Mouse (Mus musculus) intestine, embryonic 14.5 days (tissue): ENCODE data around the gene 4933411K16Rik. TPM values are rescaled to one million over a fixed set of nuclear protein-coding genes. Genes with fewer than 3 reads are reported as not detected.
"Not testable (repeated sequence)": the region's sequence is repeated elsewhere in the genome, so short reads cannot be mapped to it uniquely, and the experiment has no call there.

Experiments used
- ATAC-seq: fragments of 200-750 bp; cut with Nextera tagmentation; replicated peaks from 2 replicates; pipeline ENCODE4 v1.8.0; 2017; ENCODE audit warnings: low read depth, moderate number of reproducible peaks, moderate TSS enrichment, moderate library complexity; ENCODE audit not compliant: low FRiP score, low TSS enrichment
- DNase-seq: peaks from one replicate; pipeline ENCODE4 v3.0.0-alpha.2; 2018; ENCODE audit warnings: low spot score
- H3K27ac ChIP-seq: fragments of 300-500 bp; sonication (generic); 2 replicates; pipeline ENCODE4 v1.5.1; 2014; ENCODE audit warnings: low read depth, mild to moderate bottlenecking, control low read depth
- H3K27me3 ChIP-seq: fragments of 300-500 bp; sonication (generic); replicated peaks from 2 replicates; pipeline ENCODE4 v1.6.1; 2014; ENCODE audit warnings: low read length, control low read depth; ENCODE audit not compliant: control insufficient read depth, insufficient read depth
- H3K36me3 ChIP-seq: fragments of 300-500 bp; sonication (generic); 2 replicates; pipeline ENCODE4 v1.6.1; 2014; ENCODE audit warnings: low read length, control low read depth; ENCODE audit not compliant: control insufficient read depth, insufficient read depth
- H3K4me1 ChIP-seq: fragments of 300-500 bp; sonication (generic); replicated peaks from 2 replicates; pipeline ENCODE4 v1.6.1; 2014; ENCODE audit warnings: low read length, control low read depth, mixed read lengths; ENCODE audit not compliant: control insufficient read depth, insufficient read depth
- H3K4me2 ChIP-seq: fragments of 300-500 bp; sonication (generic); 2 replicates; pipeline ENCODE4 v1.6.1; 2014; ENCODE audit warnings: low read length
- H3K4me3 ChIP-seq: fragments of 300-500 bp; sonication (generic); 2 replicates; pipeline ENCODE4 v1.5.1; 2014; ENCODE audit warnings: low read depth, low read length, control low read depth, mixed read lengths
- H3K9ac ChIP-seq: fragments of 300-500 bp; sonication (generic); 2 replicates; pipeline ENCODE4 v1.6.1; 2014; ENCODE audit warnings: mild to moderate bottlenecking, low read length
- H3K9me3 ChIP-seq: fragments of 300-500 bp; sonication (generic); 2 replicates; pipeline ENCODE4 v1.6.1; 2016; ENCODE audit warnings: low read length, control low read depth; ENCODE audit not compliant: control insufficient read depth
- WGBS: fragments of 180-500 bp; shearing (Covaris S2); extraction: QIAGEN DNeasy Blood & Tissue Kit; methylation state at CpG from one replicate; pipeline ENCODE4 v1.1.7; 2014; 5-methylcytosine and 5-hydroxymethylcytosine counted together
- polyA plus RNA-seq: library from polyadenylated mRNA; unstranded; fragments of >200 nt; fragmentation: Nextera tagmentation; extraction: Ambion mirVana; gene quantifications from 2 replicates; pipeline ENCODE4 v1.2.1, GENCODE M21; 2014

Gene 4933411K16Rik
- polyA plus RNA-seq, 1 experiment from 2014 or later: not detected

DNA sequence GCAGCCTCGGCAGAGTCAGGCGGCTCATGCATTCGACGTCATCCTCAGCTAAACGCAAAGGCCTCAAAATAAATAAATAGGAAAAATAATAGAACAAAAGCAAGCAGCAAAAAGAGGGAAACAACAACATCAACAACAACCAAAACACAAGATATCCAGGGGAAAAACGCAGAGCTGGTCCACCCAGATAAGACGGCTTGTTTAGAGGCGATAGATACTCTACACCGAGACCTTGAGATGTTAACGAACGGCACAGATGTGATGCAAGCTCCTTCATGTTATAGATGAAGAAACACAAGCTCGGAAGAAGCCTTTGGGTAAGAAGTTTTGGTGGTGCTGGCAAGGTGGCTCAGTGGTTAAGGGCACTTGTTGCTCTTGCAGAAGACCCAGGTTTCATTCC is 27.0 kb downstream of the 4933411K16Rik start:
- Histone ChIP-seq H3K9me3 (no peaks in the 10 kb centered on the region), H3K4me3 (no peak overlapping the region), H3K27me3 (no peaks in the 10 kb centered on the region), H3K4me1 (no peaks in the 10 kb centered on the region), H3K9ac (no peak overlapping the region), H3K4me2 (no peak overlapping the region), H3K27ac (no peak overlapping the region), H3K36me3 (peaks cover 22% of the 10 kb centered on the region)
- WGBS: 94% methylated on average over 12 of the region's 12 CpGs
- ATAC-seq (no peak), DNase-seq (no peak)

DNA sequence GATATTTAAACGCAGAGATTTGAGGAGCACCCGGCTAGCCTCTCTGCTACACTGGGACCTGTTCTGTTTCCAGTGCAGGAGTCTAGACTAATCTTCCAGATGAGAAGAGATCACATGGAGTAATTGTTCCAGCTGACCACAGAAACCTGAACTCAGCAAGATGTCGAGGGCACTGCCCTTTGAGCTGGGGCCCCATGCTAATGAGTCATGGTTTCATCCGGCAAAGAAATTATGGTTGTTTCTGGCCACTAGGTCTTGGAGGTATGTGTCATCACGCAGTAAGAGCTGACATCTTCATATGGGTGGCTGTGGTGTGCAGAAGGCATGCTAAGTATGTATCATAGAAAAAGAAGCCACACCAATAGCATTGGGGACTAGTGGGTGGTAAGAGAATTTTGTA is 27.9 kb downstream of the 4933411K16Rik start:
- 76% methylated on average over 5 of the region's 5 CpGs for WGBS
- H3K27me3 ChIP-seq: no peaks in the 10 kb centered on the region
- H3K4me2 ChIP-seq: no peak overlapping the region
- no peak overlapping the region for H3K27ac ChIP-seq
- no peak for ATAC-seq
- H3K36me3 ChIP-seq: peaks cover 17% of the 10 kb centered on the region
- no peaks in the 10 kb centered on the region for H3K9me3 ChIP-seq
- no peak overlapping the region for H3K4me3 ChIP-seq
- no peak overlapping the region for H3K9ac ChIP-seq
- peak; percentile 43 for DNase-seq
- no peaks in the 10 kb centered on the region for H3K4me1 ChIP-seq

DNA sequence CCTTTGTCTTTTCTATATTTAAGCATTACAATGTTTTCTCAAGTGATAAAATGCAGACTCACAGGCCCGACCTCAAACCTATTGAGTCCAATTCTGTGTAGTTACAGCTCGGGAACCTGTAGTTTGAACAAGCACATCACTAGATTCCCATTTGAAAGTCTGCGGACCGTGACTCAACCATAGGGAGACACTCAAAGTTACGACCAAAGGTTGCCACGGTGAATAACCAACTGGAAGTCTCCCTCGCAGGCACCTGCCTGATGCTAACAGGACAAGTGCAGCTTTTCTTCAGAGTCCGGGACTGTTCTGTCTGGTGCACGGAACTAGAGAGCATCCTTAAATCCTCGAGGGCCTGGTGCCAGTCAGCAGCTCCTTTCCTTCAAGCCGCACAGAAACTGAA is 28.4 kb downstream of the 4933411K16Rik start:
- Histone ChIP-seq H3K27me3 (no peaks in the 10 kb centered on the region), H3K27ac (no peak overlapping the region), H3K4me2 (no peak overlapping the region), H3K9ac (no peak overlapping the region), H3K4me1 (peaks cover 1% of the 10 kb centered on the region; the same call in 1 of the 2 replicates), H3K9me3 (no peaks in the 10 kb centered on the region), H3K4me3 (no peak overlapping the region), H3K36me3 (peaks cover 12% of the 10 kb centered on the region)
- no peak for ATAC-seq
- WGBS: 86% methylated on average over 11 of the region's 11 CpGs
- DNase-seq: peak; percentile 36

DNA sequence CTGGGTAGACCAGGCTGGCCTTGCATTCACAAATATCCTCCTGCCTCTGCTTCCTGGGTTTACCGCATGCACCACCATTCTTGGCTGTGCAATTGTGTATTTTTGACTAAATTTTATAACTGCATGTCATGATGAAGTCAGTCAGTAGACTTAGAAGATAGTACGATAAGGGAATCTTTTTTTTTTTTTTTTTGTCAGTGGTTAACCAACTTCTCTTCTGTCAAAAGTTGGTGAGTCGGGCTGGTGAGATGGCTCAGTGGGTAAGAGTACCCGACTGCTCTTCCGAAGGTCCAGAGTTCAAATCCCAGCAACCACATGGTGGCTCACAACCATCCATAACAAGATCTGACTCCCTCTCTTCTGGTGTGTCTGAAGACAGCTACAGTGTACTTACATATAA is 29.6 kb downstream of the 4933411K16Rik start:
- DNase-seq: not testable (repeated sequence)

DNA sequence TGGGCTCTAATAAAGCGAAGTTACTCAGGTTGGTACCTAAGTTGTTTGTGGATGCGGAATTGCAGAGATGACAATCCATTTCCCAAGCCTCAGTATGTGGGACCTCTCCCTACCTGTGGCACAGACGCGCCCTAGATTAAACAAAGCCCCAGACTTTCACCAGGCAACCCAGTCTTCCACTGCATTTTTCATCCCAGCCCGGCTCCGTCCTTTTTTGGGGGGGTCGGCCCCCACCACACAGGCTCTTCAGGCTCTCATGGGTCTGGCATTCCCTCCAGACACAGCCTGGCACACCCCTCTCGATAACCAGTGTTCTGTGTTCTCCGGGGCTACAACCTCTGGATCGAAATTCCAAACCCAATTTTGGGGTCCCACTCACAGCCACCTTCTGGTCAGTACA is 33.6 kb downstream of the 4933411K16Rik start:
- Histone ChIP-seq H3K27me3 (no peaks in the 10 kb centered on the region), H3K9ac (peak overlapping the region; percentile 53), H3K9me3 (no peaks in the 10 kb centered on the region), H3K4me2 (peak overlapping the region; percentile 94), H3K4me1 (peaks cover 17% of the 10 kb centered on the region), H3K36me3 (no peaks in the 10 kb centered on the region), H3K27ac (no peak overlapping the region), H3K4me3 (peak overlapping the region; percentile 76)
- DNase-seq: peak; percentile 53
- 6% methylated on average over 10 of the region's 10 CpGs for WGBS
- no peak for ATAC-seq

More for the DNA sequence above, 29.6 kb downstream of the 4933411K16Rik start:
- WGBS: 91% methylated on average over 5 of the region's 5 CpGs
- ATAC-seq, H3K4me2 ChIP-seq, H3K36me3 ChIP-seq, H3K27me3 ChIP-seq, H3K4me3 ChIP-seq, H3K4me1 ChIP-seq, H3K9ac ChIP-seq, H3K9me3 ChIP-seq, H3K27ac ChIP-seq: not testable (repeated sequence)

DNA sequence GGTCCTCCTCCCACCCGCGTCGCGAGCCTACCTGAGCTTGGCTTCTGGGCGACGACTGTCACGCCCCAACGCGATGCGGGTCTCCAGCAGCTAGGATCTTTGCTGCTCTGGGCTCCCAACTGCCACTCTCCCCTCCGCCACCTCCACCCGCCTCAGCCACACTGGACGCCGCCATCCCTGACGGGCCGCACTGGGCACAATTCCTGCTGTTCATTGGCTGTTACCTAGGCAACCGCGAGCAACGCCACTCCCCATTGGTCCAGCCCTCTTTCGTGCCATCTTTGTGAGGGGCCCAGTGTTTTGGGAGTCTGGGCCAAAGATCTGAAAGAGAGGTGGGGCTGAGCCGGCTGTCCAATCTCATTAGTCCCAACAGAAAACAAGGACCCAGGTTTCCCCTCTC is 34.1 kb downstream of the 4933411K16Rik start, which contains the start of gene Morn4:
Morn4 (minus strand) TSS at position 192 of the 400 bp plus-strand sequence.
- Histone ChIP-seq H3K4me3 (peak within 1 kb of the TSS; percentile 76), H3K27me3 (no peaks in the 10 kb centered on the region), H3K36me3 (no peaks in the 10 kb centered on the region), H3K27ac (no peak within 1 kb of the TSS), H3K9me3 (no peaks in the 10 kb centered on the region), H3K4me1 (peaks cover 20% of the 10 kb centered on the region), H3K4me2 (peak within 1 kb of the TSS; percentile 94), H3K9ac (peak within 1 kb of the TSS; percentile 53)
- under 1% methylated on average over 21 of the region's 21 CpGs for WGBS
- peak; percentile 73 for ATAC-seq
- DNase-seq: peak; percentile 93

DNA sequence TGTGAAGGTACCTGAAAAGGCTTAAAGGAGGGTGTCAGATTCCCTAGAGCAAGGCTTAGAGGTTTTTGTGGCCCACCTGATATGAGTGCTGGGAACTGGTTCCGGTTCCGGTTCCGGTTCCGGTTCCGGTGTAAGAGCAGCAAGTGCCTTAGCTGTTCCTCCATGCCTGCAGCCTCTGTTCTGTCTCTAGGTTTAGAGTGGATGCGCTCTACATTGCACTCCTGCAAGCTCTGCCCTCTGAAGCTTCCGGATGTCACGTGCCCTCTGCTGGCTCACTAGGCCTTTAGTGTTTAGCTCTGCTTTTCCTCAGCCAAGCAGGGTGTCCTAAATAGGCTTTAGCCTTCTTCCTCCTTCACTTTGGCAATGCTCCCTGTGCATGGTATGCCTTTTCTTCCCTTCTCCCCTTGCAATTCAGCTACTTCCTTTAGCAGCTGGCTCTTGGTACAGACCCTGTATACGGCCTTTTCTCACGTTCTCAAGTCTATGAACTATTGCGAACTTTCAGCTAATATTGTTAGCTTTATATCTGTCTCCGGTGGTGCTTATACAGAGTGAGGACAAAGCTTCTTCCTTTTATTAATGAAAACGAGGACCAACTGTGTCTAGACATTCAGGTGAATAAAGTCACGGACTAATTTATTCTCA is 37.2 kb downstream of the 4933411K16Rik start:
- Histone ChIP-seq H3K27me3 (no peaks in the 10 kb centered on the region), H3K27ac (peak overlapping the region; percentile 86), H3K4me3 (peak overlapping the region; percentile 87), H3K4me1 (peaks cover 29% of the 10 kb centered on the region), H3K4me2 (peak overlapping the region; percentile 77), H3K9ac (peak overlapping the region; percentile 14; the same call in 1 of the 2 replicates), H3K36me3 (peaks cover 10% of the 10 kb centered on the region; the same call in 1 of the 2 replicates), H3K9me3 (no peaks in the 10 kb centered on the region)
- 17% methylated on average over 14 of the region's 14 CpGs for WGBS
- DNase-seq (peak; percentile 66), ATAC-seq (no peak)

DNA sequence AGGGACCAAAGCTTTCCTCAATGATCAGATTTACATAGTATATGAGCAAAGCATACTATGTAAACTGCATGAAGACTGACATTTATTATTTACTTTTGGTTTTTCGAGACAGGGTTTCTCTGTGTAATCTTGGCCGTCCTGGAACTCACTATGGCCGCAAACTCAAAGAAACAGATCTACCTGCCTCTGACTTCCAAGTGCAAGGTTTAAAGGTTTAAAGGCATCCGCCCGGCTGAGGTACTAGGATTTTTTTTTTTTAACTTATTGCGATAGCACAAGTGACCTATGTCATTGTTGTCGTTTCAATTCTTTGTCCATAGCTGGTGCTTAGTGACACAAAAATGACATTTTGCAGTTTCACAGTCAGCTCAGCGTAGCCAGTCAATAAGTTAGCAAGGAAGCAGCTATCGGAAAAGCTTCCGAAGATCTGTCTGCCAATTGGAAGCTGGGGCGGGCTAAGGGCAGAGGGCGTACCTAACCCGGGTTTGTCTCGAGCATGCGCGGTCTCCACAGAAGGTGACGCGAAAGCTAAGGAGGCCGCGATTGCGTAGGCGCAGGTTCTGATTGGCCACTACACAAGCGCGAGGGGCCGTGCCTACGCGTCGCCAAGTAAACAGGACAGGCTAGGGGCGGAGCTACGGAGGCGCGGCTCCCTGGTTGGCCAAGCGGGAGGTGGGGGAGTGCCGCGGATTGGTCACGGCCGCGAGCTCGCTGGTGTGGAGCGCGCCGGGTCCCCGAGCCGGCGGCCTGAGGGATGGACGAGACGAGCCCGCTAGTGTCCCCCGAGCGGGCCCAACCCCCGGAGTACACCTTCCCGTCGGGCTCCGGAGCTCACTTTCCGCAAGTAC is 37.9 kb downstream of the 4933411K16Rik start, which contains the start of gene Pi4k2a:
Pi4k2a (plus strand) TSS at position 723 of the 848 bp plus-strand sequence.
- Histone ChIP-seq H3K27ac (peak within 1 kb of the TSS; percentile 86), H3K9ac (peak within 1 kb of the TSS; percentile 79), H3K4me1 (peaks cover 29% of the 10 kb centered on the region), H3K9me3 (no peaks in the 10 kb centered on the region), H3K27me3 (no peaks in the 10 kb centered on the region), H3K4me3 (peak within 1 kb of the TSS; percentile 87), H3K4me2 (peak within 1 kb of the TSS; percentile 77), H3K36me3 (peaks cover 14% of the 10 kb centered on the region; the same call in 1 of the 2 replicates)
- peak; percentile 94 for DNase-seq
- under 1% methylated on average over 54 of the region's 55 CpGs for WGBS
- ATAC-seq: peak; percentile 96
